Mouse (Mus musculus) CH12.LX (cell line): ENCODE measurements around the gene Tbcel.

Experiments used
- CHD2 ChIP-seq: IDR thresholded peaks from 2 replicates; pipeline ENCODE4 v1.6.1; 2011; ENCODE audit warnings: low read length, improper control_type of control experiment
- CTCF ChIP-seq, 2 experiments: IDR thresholded peaks in 1 of 2; conservative IDR thresholded peaks in 1 of 2; 2 replicates each; pipeline ENCODE4 v1.5.1; 2011 to 2012; ENCODE audit warnings: low read depth in 2 of 2, low read length in 2 of 2, improper control_type of control experiment in 1 of 2, inconsistent platforms in 1 of 2, mild to moderate bottlenecking in 1 of 2, moderate library complexity in 1 of 2
- ELF1 ChIP-seq: IDR thresholded peaks from 2 replicates; pipeline ENCODE4 v1.6.1; 2014; ENCODE audit warnings: low read depth, mild to moderate bottlenecking, inconsistent platforms, low read length, improper control_type of control experiment
- GABPA ChIP-seq: IDR thresholded peaks from 2 replicates; pipeline ENCODE4 v1.6.1; 2012; ENCODE audit warnings: low read depth, low read length, improper control_type of control experiment, inconsistent platforms; ENCODE audit not compliant: insufficient replicate concordance
- HCFC1 ChIP-seq: IDR thresholded peaks from 2 replicates; pipeline ENCODE4 v1.6.1; 2012; ENCODE audit warnings: low read depth, mild to moderate bottlenecking, inconsistent platforms, low read length, improper control_type of control experiment
- KAT2A ChIP-seq: IDR thresholded peaks from 2 replicates; pipeline ENCODE4 v1.6.1; 2012; ENCODE audit warnings: low read length, improper control_type of control experiment, inconsistent platforms; ENCODE audit not compliant: insufficient replicate concordance
- MYC ChIP-seq: IDR thresholded peaks from 2 replicates; pipeline ENCODE4 v1.6.1; 2011; ENCODE audit warnings: low read depth, mild to moderate bottlenecking, improper control_type of control experiment, low read length
- NELFE ChIP-seq: IDR thresholded peaks from 2 replicates; pipeline ENCODE4 v1.6.1; 2011; ENCODE audit warnings: low read depth, low read length, improper control_type of control experiment
- POLR2A ChIP-seq: IDR thresholded peaks from 2 replicates; pipeline ENCODE4 v1.6.1; 2011; ENCODE audit warnings: low read depth, mild to moderate bottlenecking, improper control_type of control experiment, low read length
- RAD21 ChIP-seq: IDR thresholded peaks from 2 replicates; pipeline ENCODE4 v1.6.1; 2011; ENCODE audit warnings: low read depth, mild to moderate bottlenecking, low read length, improper control_type of control experiment, moderate library complexity
- RCOR1 ChIP-seq: conservative IDR thresholded peaks from 2 replicates; pipeline ENCODE4 v1.6.1; 2012; ENCODE audit warnings: low read depth, mild to moderate bottlenecking, inconsistent platforms, low read length, improper control_type of control experiment
- SIN3A ChIP-seq: IDR thresholded peaks from 2 replicates; pipeline ENCODE4 v1.6.1; 2012; ENCODE audit warnings: low read length, improper control_type of control experiment, inconsistent platforms
- ZC3H11A ChIP-seq: IDR thresholded peaks from 2 replicates; pipeline ENCODE4 v1.6.1; 2012; ENCODE audit warnings: low read depth, mild to moderate bottlenecking, inconsistent platforms, low read length, improper control_type of control experiment
- ZMIZ1 ChIP-seq: IDR thresholded peaks from 2 replicates; pipeline ENCODE4 v1.6.1; 2012; ENCODE audit warnings: low read depth, mild to moderate bottlenecking, inconsistent platforms, low read length, improper control_type of control experiment

DNA sequence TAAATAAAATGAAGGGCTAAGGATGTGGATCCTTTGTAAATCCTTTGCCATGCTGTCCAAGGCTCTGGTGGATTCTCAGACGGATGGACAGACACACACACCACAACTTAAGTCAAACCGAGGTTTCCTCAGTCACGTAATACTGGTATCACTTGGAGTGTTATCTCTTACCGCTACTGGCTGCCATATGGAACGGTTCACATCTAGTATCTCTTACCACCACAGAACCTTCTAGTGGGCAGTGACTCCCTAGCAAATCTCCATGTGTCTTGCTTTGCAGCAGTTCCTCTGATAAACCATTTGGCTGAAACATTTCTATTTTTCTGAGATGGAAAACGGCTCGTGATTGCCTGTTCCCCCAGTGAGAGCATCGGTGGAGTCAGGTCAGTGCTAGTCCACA, 33.4 kb downstream of the Tbcel start:
- TF ChIP-seq CTCF (conservative IDR thresholded peaks at IDR 0.05 in 1 of 2, IDR thresholded peaks at IDR 0.05 in 1 of 2; ENCODE audit: low read depth in 2 of 2, low read length in 2 of 2): no peak
- TF ChIP-seq SIN3A: no peak
- TF ChIP-seq ZC3H11A: no peak
- no peak for TF ChIP-seq POLR2A
- no peak for TF ChIP-seq RCOR1
- no peak for TF ChIP-seq KAT2A
- no peak for TF ChIP-seq RAD21
- TF ChIP-seq HCFC1: no peak
- no peak for TF ChIP-seq ELF1
- TF ChIP-seq GABPA: no peak
- no peak for TF ChIP-seq NELFE
- TF ChIP-seq CHD2: no peak
- no peak for TF ChIP-seq MYC
- TF ChIP-seq ZMIZ1: no peak
